Mouse (Mus musculus): ENCODE measurements at regions not wholly inside any gene's neighbourhood (a gene's known extent, or its start where the extent isn't known, plus 50 kb on each side); places are given as distances from the start of the nearest gene placed in this dataset.
A peak's percentile ranks its signal among the peaks of the same experiment; 100 is the strongest.

GRCm38 (mm10) chr11:6785471-6785870, 52.0 kb downstream of the Gm11983 start:
- no peak for DNase-seq

- no peak for DNase-seq
Measured at GRCm38 (mm10) chr11:6782826-6783225, 54.6 kb downstream of the Gm11983 start.

GRCm38 (mm10) chr11:6779752-6780151, 57.7 kb downstream of the Gm11983 start:
- no peak for DNase-seq

- no peak for DNase-seq
Measured at GRCm38 (mm10) chr11:6778596-6779360, 58.7 kb downstream of the Gm11983 start.

GRCm38 (mm10) chr11:6777566-6777965, 59.9 kb downstream of the Gm11983 start:
- no peak for DNase-seq

GRCm38 (mm10) chr11:6774656-6775055, 62.8 kb downstream of the Gm11983 start:
- peak in 1 of 2 experiments; percentile 36 for DNase-seq

- no peak for DNase-seq
Measured at GRCm38 (mm10) chr11:6773951-6774350, 63.5 kb downstream of the Gm11983 start.

GRCm38 (mm10) chr11:6773364-6773763, 64.1 kb downstream of the Gm11983 start:
- DNase-seq, result peak in 1 of 2 experiments; percentile 37

GRCm38 (mm10) chr11:6769437-6769765, 68.1 kb downstream of the Gm11983 start:
- no peak for DNase-seq

GRCm38 (mm10) chr11:6768599-6769436, 68.6 kb downstream of the Gm11983 start:
- peak; percentile 88 to 89 for DNase-seq

GRCm38 (mm10) chr11:6766725-6767124, 70.7 kb downstream of the Gm11983 start:
- DNase-seq, result no peak

GRCm38 (mm10) chr11:6765333-6765957, 72.0 kb downstream of the Gm11983 start:
- no peak for DNase-seq

- no peak for DNase-seq
Measured at GRCm38 (mm10) chr11:6764186-6764585, 73.3 kb downstream of the Gm11983 start.

- DNase-seq, result no peak
Measured at GRCm38 (mm10) chr11:6763001-6763400, 74.5 kb downstream of the Gm11983 start.

GRCm38 (mm10) chr11:6761876-6762628, 75.4 kb downstream of the Gm11983 start:
- no peak for DNase-seq

GRCm38 (mm10) chr11:6759578-6759977, 77.9 kb downstream of the Gm11983 start:
- no peak for DNase-seq

GRCm38 (mm10) chr11:6739439-6739838, 81.1 kb downstream of the Ramp3 start:
- DNase-seq, result no peak

- no peak for DNase-seq
Measured at GRCm38 (mm10) chr11:6738581-6738980, 80.3 kb downstream of the Ramp3 start.

- no peak for DNase-seq
Measured at GRCm38 (mm10) chr11:6738163-6738562, 79.8 kb downstream of the Ramp3 start.

- no peak for DNase-seq
Measured at GRCm38 (mm10) chr11:6734746-6735430, 76.6 kb downstream of the Ramp3 start.

- DNase-seq, result no peak
Measured at GRCm38 (mm10) chr11:6731505-6731904, 73.2 kb downstream of the Ramp3 start.
